Mouse (Mus musculus): ENCODE data around the gene Rbbp5. TPM values are rescaled to one million over a fixed set of nuclear protein-coding genes. Genes with fewer than 3 reads are reported as not detected.

Gene Rbbp5
- polyA plus RNA-seq, 1 experiment, result 4.7 TPM

GRCm38 (mm10) chr1:132471499-132471898 lies 5.7 kb upstream of the Rbbp5 start:
- H3K4me3 ChIP-seq (ENCODE audit: low read depth, low read length), result no peak overlapping the region
- no peaks in the 10 kb centered on the region for H3K4me1 ChIP-seq (ENCODE audit: control insufficient read depth, insufficient read depth, insufficient read length, low read length)
- 85% methylated on average over 5 of the region's 5 CpGs for WGBS
- H3K27me3 ChIP-seq (ENCODE audit: control insufficient read depth, insufficient read depth, low read length), result no peaks in the 10 kb centered on the region
- no peak for TF ChIP-seq CTCF (IDR thresholded peaks at IDR 0.05; ENCODE audit: extremely low read depth, insufficient read length, insufficient replicate concordance, low read depth, low read length)
- H3K36me3 ChIP-seq (ENCODE audit: control insufficient read depth, insufficient read depth, low read length), result peaks cover 4% of the 10 kb centered on the region; the same call in 1 of the 2 replicates
- H3K27ac ChIP-seq (ENCODE audit: insufficient read depth, low read depth, low read length), result no peak overlapping the region

- WGBS, result 54% methylated on average over 5 of the region's 5 CpGs
- TF ChIP-seq CTCF (IDR thresholded peaks at IDR 0.05; ENCODE audit: extremely low read depth, insufficient read length, insufficient replicate concordance, low read depth, low read length) (no peak), POLR2A (IDR thresholded peaks at IDR 0.05; ENCODE audit: low read depth, low read length) (no peak)
These were observed 4.6 kb upstream of the Rbbp5 start for GRCm38 (mm10) chr1:132472537-132472936.

GRCm38 (mm10) chr1:132474496-132474895 lies 2.7 kb upstream of the Rbbp5 start:
- WGBS, result 81% methylated on average over 1 of the region's 1 CpGs
- TF ChIP-seq POLR2A (IDR thresholded peaks at IDR 0.05; ENCODE audit: low read depth, low read length) (no peak), CTCF (IDR thresholded peaks at IDR 0.05; ENCODE audit: extremely low read depth, insufficient read length, insufficient replicate concordance, low read depth, low read length) (no peak)

More at GRCm38 (mm10) chr1:132472537-132472936, 4.6 kb upstream of the Rbbp5 start:
- H3K36me3 ChIP-seq (ENCODE audit: control insufficient read depth, insufficient read depth, low read length), result no peaks in the 10 kb centered on the region
- H3K27me3 ChIP-seq (ENCODE audit: control insufficient read depth, insufficient read depth, low read length), result no peaks in the 10 kb centered on the region
- H3K4me3 ChIP-seq (ENCODE audit: low read depth, low read length), result no peak overlapping the region
- no peak overlapping the region for H3K27ac ChIP-seq (ENCODE audit: insufficient read depth, low read depth, low read length)
- H3K4me1 ChIP-seq (ENCODE audit: control insufficient read depth, insufficient read depth, insufficient read length, low read length), result no peaks in the 10 kb centered on the region

GRCm38 (mm10) chr1:132476575-132476927 lies 614 bp upstream of the Rbbp5 start:
- no peaks in the 10 kb centered on the region for H3K36me3 ChIP-seq (ENCODE audit: control insufficient read depth, insufficient read depth, low read length)
- TF ChIP-seq POLR2A (IDR thresholded peaks at IDR 0.05; ENCODE audit: low read depth, low read length) (no peak), CTCF (IDR thresholded peaks at IDR 0.05; ENCODE audit: extremely low read depth, insufficient read length, insufficient replicate concordance, low read depth, low read length) (no peak)
- WGBS, result 2% methylated on average over 9 of the region's 9 CpGs
- H3K27me3 ChIP-seq (ENCODE audit: control insufficient read depth, insufficient read depth, low read length), result no peaks in the 10 kb centered on the region
- H3K27ac ChIP-seq (ENCODE audit: insufficient read depth, low read depth, low read length), result peak overlapping the region; percentile 20; the same call in 1 of the 2 replicates
- peaks cover 2% of the 10 kb centered on the region; the same call in 1 of the 2 replicates for H3K4me1 ChIP-seq (ENCODE audit: control insufficient read depth, insufficient read depth, insufficient read length, low read length)
- H3K4me3 ChIP-seq (ENCODE audit: low read depth, low read length), result peak overlapping the region; percentile 92

More at GRCm38 (mm10) chr1:132474496-132474895, 2.7 kb upstream of the Rbbp5 start:
- Histone ChIP-seq H3K4me1 (ENCODE audit: control insufficient read depth, insufficient read depth, insufficient read length, low read length) (peaks cover 2% of the 10 kb centered on the region; the same call in 1 of the 2 replicates), H3K4me3 (ENCODE audit: low read depth, low read length) (no peak overlapping the region), H3K36me3 (ENCODE audit: control insufficient read depth, insufficient read depth, low read length) (no peaks in the 10 kb centered on the region), H3K27ac (ENCODE audit: insufficient read depth, low read depth, low read length) (no peak overlapping the region), H3K27me3 (ENCODE audit: control insufficient read depth, insufficient read depth, low read length) (no peaks in the 10 kb centered on the region)

GRCm38 (mm10) chr1:132479438-132479837 lies 2.3 kb downstream of the Rbbp5 start:
- Histone ChIP-seq H3K4me1 (ENCODE audit: control insufficient read depth, insufficient read depth, insufficient read length, low read length) (peaks cover 2% of the 10 kb centered on the region; the same call in 1 of the 2 replicates), H3K4me3 (ENCODE audit: low read depth, low read length) (no peak overlapping the region), H3K27me3 (ENCODE audit: control insufficient read depth, insufficient read depth, low read length) (no peaks in the 10 kb centered on the region), H3K36me3 (ENCODE audit: control insufficient read depth, insufficient read depth, low read length) (no peaks in the 10 kb centered on the region), H3K27ac (ENCODE audit: insufficient read depth, low read depth, low read length) (no peak overlapping the region)
- WGBS, result 79% methylated on average over 1 of the region's 1 CpGs
- no peak for TF ChIP-seq CTCF (IDR thresholded peaks at IDR 0.05; ENCODE audit: extremely low read depth, insufficient read length, insufficient replicate concordance, low read depth, low read length)

GRCm38 (mm10) chr1:132481619-132482018 lies 4.5 kb downstream of the Rbbp5 start:
- H3K4me1 ChIP-seq (ENCODE audit: control insufficient read depth, insufficient read depth, insufficient read length, low read length), result peaks cover 2% of the 10 kb centered on the region; the same call in 1 of the 2 replicates
- H3K4me3 ChIP-seq (ENCODE audit: low read depth, low read length), result no peak overlapping the region
- 94% methylated on average over 2 of the region's 2 CpGs for WGBS
- TF ChIP-seq CTCF (IDR thresholded peaks at IDR 0.05; ENCODE audit: extremely low read depth, insufficient read length, insufficient replicate concordance, low read depth, low read length) (no peak), POLR2A (IDR thresholded peaks at IDR 0.05; ENCODE audit: low read depth, low read length) (no peak)
- peaks cover 6% of the 10 kb centered on the region for H3K36me3 ChIP-seq (ENCODE audit: control insufficient read depth, insufficient read depth, low read length)
- no peaks in the 10 kb centered on the region for H3K27me3 ChIP-seq (ENCODE audit: control insufficient read depth, insufficient read depth, low read length)
- no peak overlapping the region for H3K27ac ChIP-seq (ENCODE audit: insufficient read depth, low read depth, low read length)

GRCm38 (mm10) chr1:132483234-132483633 lies 6.1 kb downstream of the Rbbp5 start:
- H3K27ac ChIP-seq (ENCODE audit: insufficient read depth, low read depth, low read length), result no peak overlapping the region
- TF ChIP-seq CTCF (IDR thresholded peaks at IDR 0.05; ENCODE audit: extremely low read depth, insufficient read length, insufficient replicate concordance, low read depth, low read length) (no peak), POLR2A (IDR thresholded peaks at IDR 0.05; ENCODE audit: low read depth, low read length) (no peak)
- no peak overlapping the region for H3K4me3 ChIP-seq (ENCODE audit: low read depth, low read length)
- peaks cover 2% of the 10 kb centered on the region; the same call in 1 of the 2 replicates for H3K4me1 ChIP-seq (ENCODE audit: control insufficient read depth, insufficient read depth, insufficient read length, low read length)
- peaks cover 11% of the 10 kb centered on the region for H3K36me3 ChIP-seq (ENCODE audit: control insufficient read depth, insufficient read depth, low read length)
- WGBS, result 80% methylated on average over 3 of the region's 3 CpGs
- H3K27me3 ChIP-seq (ENCODE audit: control insufficient read depth, insufficient read depth, low read length), result no peaks in the 10 kb centered on the region

Measured in small intestine, adult 2 months (tissue).